Mouse (Mus musculus): ENCODE results near the gene Gm21822. TPM values are rescaled to one million over a fixed set of nuclear protein-coding genes. Genes with fewer than 3 reads are reported as not detected.
"Not testable (repeated sequence)": the region's sequence is repeated elsewhere in the genome, so short reads cannot be mapped to it uniquely, and the experiment has no call there.

The Gm21822 gene
- not detected in 2 replicates for polyA plus RNA-seq (2012; ENCODE audit: insufficient read depth, insufficient read length, missing spikeins)

DNA sequence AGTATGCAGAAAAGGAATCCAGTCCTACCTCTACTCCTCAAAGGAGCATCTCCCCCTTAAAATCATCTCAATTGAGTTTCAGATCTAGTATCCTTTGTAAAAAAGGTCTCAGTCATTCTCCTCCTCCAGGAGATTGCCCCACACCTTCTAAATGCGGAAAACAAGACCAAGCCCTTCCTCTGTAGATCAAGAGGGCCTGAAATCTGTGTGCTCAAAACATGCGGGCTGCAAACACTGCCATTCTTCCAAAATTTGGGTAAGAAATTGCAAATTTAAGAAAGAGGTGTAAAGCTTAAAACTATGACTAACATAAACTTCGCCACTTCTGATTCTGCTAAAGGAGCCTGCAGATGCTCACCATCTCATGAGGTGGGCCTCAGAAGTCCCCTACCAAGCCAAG lies at the start of gene Gm21822:
Gm21822 (plus strand) TSS at position 301 of the 400 bp plus-strand sequence.
- not testable (repeated sequence) for H3K4me1 ChIP-seq (ENCODE audit: control insufficient read depth, insufficient read depth, low read length); H3K4me3 ChIP-seq (ENCODE audit: insufficient read depth, low read length); H3K27ac ChIP-seq (ENCODE audit: insufficient read depth, low read depth, low read length)
